Mouse (Mus musculus): ENCODE data around the gene Il10rb. TPM values are rescaled to one million over a fixed set of nuclear protein-coding genes. Genes with fewer than 3 reads are reported as not detected.
"Not testable (repeated sequence)": the region's sequence is repeated elsewhere in the genome, so short reads cannot be mapped to it uniquely, and the experiment has no call there.

The Il10rb gene
- polyA plus RNA-seq, 1 experiment from 2014 or later = 7.7 TPM

GRCm38 (mm10) chr16:91438599-91438998 is 32.6 kb downstream of the Il10rb start:
- 72% methylated on average over 1 of the region's 1 CpGs for WGBS
- not testable (repeated sequence) for DNase-seq (ENCODE audit: low spot score); ATAC-seq; H3K4me2 ChIP-seq (ENCODE audit: low read length); H3K4me3 ChIP-seq (ENCODE audit: low read depth, low read length); H3K36me3 ChIP-seq (ENCODE audit: control insufficient read depth, insufficient read depth, low read length); H3K9me3 ChIP-seq (replicated peaks; ENCODE audit: control insufficient read depth, low read length); H3K9ac ChIP-seq (ENCODE audit: low read length); H3K27me3 ChIP-seq (replicated peaks; ENCODE audit: control insufficient read depth, insufficient read depth, low read length); H3K4me1 ChIP-seq (ENCODE audit: control insufficient read depth, insufficient read depth, low read length); H3K27ac ChIP-seq (ENCODE audit: low read depth, low read length)

- Histone ChIP-seq H3K27me3 (replicated peaks; ENCODE audit: control insufficient read depth, insufficient read depth, low read length) (no peaks in the 10 kb centered on the region), H3K4me3 (ENCODE audit: low read depth, low read length) (no peak overlapping the region), H3K9ac (ENCODE audit: low read length) (no peak overlapping the region), H3K4me2 (ENCODE audit: low read length) (no peak overlapping the region), H3K27ac (ENCODE audit: low read depth, low read length) (no peak overlapping the region), H3K4me1 (ENCODE audit: control insufficient read depth, insufficient read depth, low read length) (no peaks in the 10 kb centered on the region), H3K36me3 (ENCODE audit: control insufficient read depth, insufficient read depth, low read length) (no peaks in the 10 kb centered on the region), H3K9me3 (replicated peaks; ENCODE audit: control insufficient read depth, low read length) (no peaks in the 10 kb centered on the region)
- DNase-seq (ENCODE audit: low spot score) (no peak), ATAC-seq (no peak)
- 73% methylated on average over 7 of the region's 7 CpGs for whole genome bisulfite sequencing
Measured at GRCm38 (mm10) chr16:91441366-91441765, 35.4 kb downstream of the Il10rb start.

- DNase-seq (ENCODE audit: low spot score) = no peak
- Histone ChIP-seq H3K27me3 (replicated peaks; ENCODE audit: control insufficient read depth, insufficient read depth, low read length) (no peaks in the 10 kb centered on the region), H3K4me2 (ENCODE audit: low read length) (no peak overlapping the region), H3K9ac (ENCODE audit: low read length) (no peak overlapping the region), H3K36me3 (ENCODE audit: control insufficient read depth, insufficient read depth, low read length) (no peaks in the 10 kb centered on the region), H3K9me3 (replicated peaks; ENCODE audit: control insufficient read depth, low read length) (no peaks in the 10 kb centered on the region), H3K4me3 (ENCODE audit: low read depth, low read length) (no peak overlapping the region), H3K4me1 (ENCODE audit: control insufficient read depth, insufficient read depth, low read length) (no peaks in the 10 kb centered on the region), H3K27ac (ENCODE audit: low read depth, low read length) (no peak overlapping the region)
- 88% methylated on average over 7 of the region's 7 CpGs for WGBS
- ATAC-seq = no peak
Measured at GRCm38 (mm10) chr16:91441811-91442240, 35.9 kb downstream of the Il10rb start.

DNA sequence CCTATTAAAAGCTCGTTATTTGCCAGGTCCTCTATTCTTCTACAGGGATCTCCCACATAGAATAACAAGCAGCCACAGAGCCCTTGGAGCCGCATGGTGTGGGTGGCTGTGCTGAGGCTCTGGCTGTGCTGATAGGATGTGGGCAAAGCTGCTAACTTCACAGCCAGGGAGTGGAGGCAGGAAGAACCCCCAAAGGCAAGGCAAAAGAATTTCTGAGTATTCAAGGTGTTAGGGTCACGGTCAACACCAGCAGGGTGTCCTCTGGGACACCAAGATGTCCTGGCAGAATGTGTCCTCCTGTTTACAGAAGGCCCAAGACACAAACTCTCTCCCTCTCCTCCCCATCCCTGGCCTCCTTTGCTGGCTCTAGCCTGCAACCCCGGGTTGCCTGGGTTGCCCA is 36.5 kb downstream of the Il10rb start:
- 61% methylated on average over 4 of the region's 4 CpGs for WGBS
- no peaks in the 10 kb centered on the region for H3K27me3 ChIP-seq (replicated peaks; ENCODE audit: control insufficient read depth, insufficient read depth, low read length)
- no peak for ATAC-seq
- H3K9ac ChIP-seq (ENCODE audit: low read length) = no peak overlapping the region
- no peak overlapping the region for H3K27ac ChIP-seq (ENCODE audit: low read depth, low read length)
- no peak overlapping the region for H3K4me3 ChIP-seq (ENCODE audit: low read depth, low read length)
- no peaks in the 10 kb centered on the region for H3K9me3 ChIP-seq (replicated peaks; ENCODE audit: control insufficient read depth, low read length)
- H3K36me3 ChIP-seq (ENCODE audit: control insufficient read depth, insufficient read depth, low read length) = no peaks in the 10 kb centered on the region
- no peak for DNase-seq (ENCODE audit: low spot score)
- no peaks in the 10 kb centered on the region for H3K4me1 ChIP-seq (ENCODE audit: control insufficient read depth, insufficient read depth, low read length)
- H3K4me2 ChIP-seq (ENCODE audit: low read length) = no peak overlapping the region

- DNase-seq (ENCODE audit: low spot score) = no peak
- 81% methylated on average over 8 of the region's 8 CpGs for WGBS
- Histone ChIP-seq H3K4me3 (ENCODE audit: low read depth, low read length) (no peak overlapping the region), H3K9me3 (replicated peaks; ENCODE audit: control insufficient read depth, low read length) (no peaks in the 10 kb centered on the region), H3K9ac (ENCODE audit: low read length) (no peak overlapping the region), H3K27ac (ENCODE audit: low read depth, low read length) (no peak overlapping the region), H3K4me2 (ENCODE audit: low read length) (no peak overlapping the region), H3K4me1 (ENCODE audit: control insufficient read depth, insufficient read depth, low read length) (no peaks in the 10 kb centered on the region), H3K27me3 (replicated peaks; ENCODE audit: control insufficient read depth, insufficient read depth, low read length) (no peaks in the 10 kb centered on the region), H3K36me3 (ENCODE audit: control insufficient read depth, insufficient read depth, low read length) (no peaks in the 10 kb centered on the region)
- ATAC-seq = no peak
Measured at GRCm38 (mm10) chr16:91443211-91443611, 37.2 kb downstream of the Il10rb start.

DNA sequence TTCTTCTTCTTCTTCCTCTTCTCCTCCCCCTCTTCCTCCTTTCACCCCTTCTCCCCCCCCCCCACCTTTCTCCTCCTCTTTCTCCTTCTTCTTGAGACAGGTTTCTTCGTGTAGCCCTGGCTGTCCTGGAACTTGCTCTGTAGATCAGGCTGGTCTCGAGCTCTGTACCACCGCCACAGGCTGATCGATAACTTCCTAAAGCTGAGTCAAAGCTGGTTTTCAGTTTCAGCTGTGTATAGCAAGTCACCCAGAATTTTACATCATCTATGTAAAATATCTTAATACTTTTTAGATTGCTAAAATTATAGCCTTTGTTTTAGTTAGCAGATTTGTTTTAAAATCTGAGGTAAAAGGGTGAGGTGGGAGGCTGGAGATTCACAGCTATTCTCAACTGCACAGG is 38.9 kb downstream of the Il10rb start:
- ATAC-seq = no peak
- no peaks in the 10 kb centered on the region for H3K27me3 ChIP-seq (replicated peaks; ENCODE audit: control insufficient read depth, insufficient read depth, low read length)
- no peak overlapping the region for H3K9ac ChIP-seq (ENCODE audit: low read length)
- H3K9me3 ChIP-seq (replicated peaks; ENCODE audit: control insufficient read depth, low read length) = no peaks in the 10 kb centered on the region
- DNase-seq (ENCODE audit: low spot score) = no peak
- no peaks in the 10 kb centered on the region for H3K4me1 ChIP-seq (ENCODE audit: control insufficient read depth, insufficient read depth, low read length)
- WGBS = 85% methylated on average over 4 of the region's 4 CpGs
- no peak overlapping the region for H3K27ac ChIP-seq (ENCODE audit: low read depth, low read length)
- H3K4me3 ChIP-seq (ENCODE audit: low read depth, low read length) = no peak overlapping the region
- H3K36me3 ChIP-seq (ENCODE audit: control insufficient read depth, insufficient read depth, low read length) = no peaks in the 10 kb centered on the region
- H3K4me2 ChIP-seq (ENCODE audit: low read length) = no peak overlapping the region

DNA sequence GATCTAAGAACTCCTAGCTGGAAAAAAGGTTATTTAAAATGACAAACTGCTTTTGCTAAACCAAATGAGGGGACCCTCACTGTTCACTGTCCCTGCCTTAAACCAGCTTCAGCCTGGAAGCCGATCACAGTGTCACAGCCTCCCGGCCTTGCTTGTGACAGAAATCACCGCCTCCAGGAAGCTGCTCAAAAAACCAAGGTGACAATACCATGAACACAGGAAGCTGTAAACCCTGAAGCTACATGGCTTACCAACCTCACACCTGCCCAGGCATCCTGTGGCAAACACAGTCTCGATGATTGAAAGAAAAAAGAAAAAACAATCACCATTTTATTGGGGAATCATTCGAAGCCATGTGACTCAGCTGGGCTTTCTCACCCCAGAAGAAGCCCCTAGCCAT is 39.6 kb downstream of the Il10rb start:
- H3K4me2 ChIP-seq (ENCODE audit: low read length) = no peak overlapping the region
- H3K27me3 ChIP-seq (replicated peaks; ENCODE audit: control insufficient read depth, insufficient read depth, low read length) = no peaks in the 10 kb centered on the region
- H3K4me3 ChIP-seq (ENCODE audit: low read depth, low read length) = no peak overlapping the region
- no peaks in the 10 kb centered on the region for H3K9me3 ChIP-seq (replicated peaks; ENCODE audit: control insufficient read depth, low read length)
- no peaks in the 10 kb centered on the region for H3K4me1 ChIP-seq (ENCODE audit: control insufficient read depth, insufficient read depth, low read length)
- H3K9ac ChIP-seq (ENCODE audit: low read length) = no peak overlapping the region
- H3K27ac ChIP-seq (ENCODE audit: low read depth, low read length) = no peak overlapping the region
- DNase-seq (ENCODE audit: low spot score) = no peak
- 86% methylated on average over 5 of the region's 5 CpGs for WGBS
- no peak for ATAC-seq
- H3K36me3 ChIP-seq (ENCODE audit: control insufficient read depth, insufficient read depth, low read length) = no peaks in the 10 kb centered on the region

DNA sequence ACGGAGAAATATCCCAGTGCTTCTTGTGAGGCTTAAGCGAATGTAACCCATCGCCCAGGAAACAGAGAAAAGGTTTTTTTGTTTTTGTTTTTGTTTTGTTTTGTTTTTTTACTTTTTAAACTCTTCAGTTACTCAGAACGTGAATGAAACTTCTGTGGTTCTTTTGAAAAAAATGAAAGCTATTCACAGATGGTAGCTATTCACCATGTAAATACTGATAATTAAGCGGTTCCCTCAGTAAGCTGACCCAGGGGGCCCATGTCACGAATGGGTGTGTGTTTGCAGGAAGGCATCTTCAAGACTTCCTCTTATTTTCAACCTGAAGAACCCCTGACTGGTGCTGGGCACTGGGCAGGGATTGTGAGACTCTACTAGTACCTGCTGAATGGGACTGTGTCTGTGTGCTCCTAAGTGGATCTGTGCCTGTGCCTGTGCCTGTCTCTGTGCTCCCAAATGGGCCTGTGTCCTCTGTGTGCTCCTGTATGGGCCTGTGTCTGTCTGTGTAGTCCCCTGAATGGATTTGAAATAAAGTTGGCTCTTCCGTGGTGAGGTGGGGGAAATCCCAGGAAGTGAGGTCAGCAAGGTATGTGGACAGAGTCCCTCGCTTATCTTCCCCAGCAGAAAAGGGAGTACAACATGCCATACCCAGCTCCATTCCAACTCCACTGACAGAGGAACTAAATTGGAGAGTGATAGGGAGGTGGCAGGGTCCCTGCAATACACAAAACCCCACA is 41.0 kb downstream of the Il10rb start:
- WGBS = 69% methylated on average over 8 of the region's 8 CpGs
- Histone ChIP-seq H3K4me2 (ENCODE audit: low read length) (no peak overlapping the region), H3K4me1 (ENCODE audit: control insufficient read depth, insufficient read depth, low read length) (no peaks in the 10 kb centered on the region), H3K9me3 (replicated peaks; ENCODE audit: control insufficient read depth, low read length) (no peaks in the 10 kb centered on the region), H3K4me3 (ENCODE audit: low read depth, low read length) (no peak overlapping the region), H3K27me3 (replicated peaks; ENCODE audit: control insufficient read depth, insufficient read depth, low read length) (no peaks in the 10 kb centered on the region), H3K36me3 (ENCODE audit: control insufficient read depth, insufficient read depth, low read length) (no peaks in the 10 kb centered on the region), H3K27ac (ENCODE audit: low read depth, low read length) (no peak overlapping the region), H3K9ac (ENCODE audit: low read length) (no peak overlapping the region)
- DNase-seq (ENCODE audit: low spot score) = no peak
- no peak for ATAC-seq

DNA sequence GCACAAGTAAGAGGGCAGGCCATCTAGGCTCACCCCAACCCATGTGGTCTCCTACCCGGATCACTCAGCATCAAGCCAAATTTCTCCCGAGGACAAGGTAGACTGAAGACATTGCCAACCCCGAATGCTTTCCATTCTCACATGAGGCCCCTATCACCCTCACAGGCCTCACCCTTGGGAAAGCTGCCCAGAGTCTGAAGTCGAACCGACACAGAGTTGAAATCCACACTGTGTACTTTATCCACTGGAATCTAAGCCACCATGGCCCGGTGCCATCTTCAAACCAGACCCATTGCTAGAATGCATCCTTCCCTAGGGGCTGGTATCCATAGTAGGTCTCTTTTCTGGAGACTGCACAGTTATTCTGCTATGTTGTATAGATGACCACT is 41.5 kb downstream of the Il10rb start:
- Histone ChIP-seq H3K36me3 (ENCODE audit: control insufficient read depth, insufficient read depth, low read length) (no peaks in the 10 kb centered on the region), H3K27me3 (replicated peaks; ENCODE audit: control insufficient read depth, insufficient read depth, low read length) (no peaks in the 10 kb centered on the region), H3K9me3 (replicated peaks; ENCODE audit: control insufficient read depth, low read length) (no peaks in the 10 kb centered on the region), H3K4me3 (ENCODE audit: low read depth, low read length) (no peak overlapping the region), H3K4me2 (ENCODE audit: low read length) (no peak overlapping the region), H3K27ac (ENCODE audit: low read depth, low read length) (no peak overlapping the region), H3K9ac (ENCODE audit: low read length) (no peak overlapping the region), H3K4me1 (ENCODE audit: control insufficient read depth, insufficient read depth, low read length) (no peaks in the 10 kb centered on the region)
- DNase-seq (ENCODE audit: low spot score) = no peak
- ATAC-seq = no peak
- WGBS = 82% methylated on average over 6 of the region's 6 CpGs
